Mouse (Mus musculus) lung, adult 18-20 months (tissue): ENCODE measurements around the gene Prlh.
A peak's percentile ranks its signal among the peaks of the same experiment; 100 is the strongest.

ENCODE experiments used
- DNase-seq, 2 experiments: peaks; one replicate each; pipeline ENCODE4 v3.0.0; 2022; ENCODE audit warnings: mixed read lengths in 2 of 2

Gene Prlh

DNA sequence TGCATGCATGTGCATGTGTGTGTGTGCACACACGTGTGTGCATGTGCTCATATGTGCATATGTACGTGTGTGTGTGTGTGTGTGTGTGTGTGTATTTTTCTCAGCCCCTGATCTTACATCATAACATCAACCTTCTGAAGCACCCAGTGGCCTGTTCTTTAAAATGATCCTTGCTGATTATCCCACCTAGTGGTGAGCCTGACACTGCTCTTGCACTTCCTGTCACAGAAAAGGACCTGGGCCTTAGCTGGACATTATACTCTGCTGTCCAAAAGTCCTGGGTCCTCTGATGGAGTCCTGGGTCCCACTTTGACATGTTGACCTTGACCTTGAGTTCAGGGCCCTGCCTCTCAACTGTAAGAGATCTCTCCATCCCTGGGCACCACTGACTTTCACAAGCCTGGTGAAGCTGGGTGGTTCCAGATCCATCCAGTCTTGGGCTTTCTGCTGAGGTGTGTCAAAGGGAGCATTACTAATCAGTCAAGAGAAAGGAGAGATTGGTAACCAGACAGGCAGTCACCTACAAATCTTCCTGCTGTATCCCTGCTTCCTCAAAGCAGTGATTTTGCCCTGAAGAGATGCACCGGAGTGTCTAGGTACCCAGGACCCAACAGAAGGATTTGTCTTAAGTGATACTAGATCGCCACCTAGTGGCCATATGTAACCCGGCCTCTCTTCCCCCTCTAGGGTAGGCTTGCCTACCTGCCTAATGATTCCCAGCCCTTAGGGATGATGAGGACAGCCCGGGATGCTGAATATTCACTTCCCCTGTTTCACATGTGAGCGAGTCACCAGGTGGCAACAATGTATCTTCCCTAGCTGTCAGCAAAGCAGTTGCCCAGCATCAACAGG, 3.6 kb downstream of the Prlh start:
- peak; percentile 50 to 68 for DNase-seq

DNA sequence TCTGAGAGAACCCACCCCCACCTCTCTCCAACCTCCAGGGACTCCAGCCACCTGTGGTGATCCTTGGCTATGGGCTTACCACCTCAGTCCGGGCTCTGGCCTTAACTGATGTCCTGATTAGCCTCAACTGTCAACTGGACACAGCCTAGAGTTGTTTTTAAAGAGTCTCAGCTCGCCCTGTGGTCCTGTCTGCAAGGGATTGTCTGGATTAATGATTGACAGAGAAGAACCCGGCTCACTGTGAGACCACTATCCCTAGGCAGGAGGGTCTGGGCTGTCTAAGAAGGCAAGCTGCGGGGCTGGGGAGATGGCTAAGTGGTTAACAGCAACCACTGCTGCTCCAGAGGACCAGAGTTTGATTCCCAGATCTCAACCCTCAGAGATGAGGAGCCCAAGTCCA, 9.6 kb downstream of the Prlh start:
- DNase-seq, result no peak

DNA sequence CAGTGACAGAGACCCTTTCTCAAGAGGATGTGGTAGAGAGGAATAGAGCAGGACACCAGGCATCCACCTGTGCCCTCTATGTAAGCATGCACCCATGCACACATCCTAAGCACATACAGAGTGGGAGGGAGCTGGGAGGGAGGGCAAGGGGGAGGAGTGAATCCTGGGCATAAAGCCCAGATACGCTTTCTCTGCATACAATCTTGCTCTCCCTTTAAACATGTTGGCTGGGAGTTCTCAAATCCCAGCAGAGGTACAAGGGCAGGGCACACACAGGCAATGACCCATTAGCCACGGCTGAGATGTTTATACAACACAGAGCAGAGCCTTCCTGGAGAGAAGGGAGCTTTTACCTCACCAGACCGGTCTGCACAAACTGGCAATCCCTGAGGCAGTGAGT, 10.1 kb downstream of the Prlh start:
- DNase-seq, result peak in 1 of 2 experiments; percentile 48

DNA sequence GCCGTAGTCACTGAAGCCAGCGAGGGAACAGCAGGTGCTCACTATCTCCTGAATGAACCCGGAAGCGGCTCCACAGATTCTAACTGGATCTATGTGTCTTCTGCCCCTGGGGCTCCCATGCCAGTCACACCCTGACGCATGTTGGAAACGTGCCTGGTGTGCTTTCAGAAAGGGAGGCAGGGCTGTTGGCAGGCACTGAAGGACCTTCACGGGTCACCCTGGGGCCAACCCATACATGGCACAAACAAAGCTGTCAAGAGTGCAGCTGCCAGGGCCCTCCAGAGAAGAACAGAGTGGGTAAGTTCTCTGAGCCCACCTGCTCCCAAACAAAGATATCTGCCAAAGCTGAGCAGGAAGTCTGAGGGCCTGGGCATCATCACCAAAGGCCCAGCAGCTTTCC, 14.7 kb downstream of the Prlh start:
- DNase-seq, result peak; percentile 81 to 90

DNA sequence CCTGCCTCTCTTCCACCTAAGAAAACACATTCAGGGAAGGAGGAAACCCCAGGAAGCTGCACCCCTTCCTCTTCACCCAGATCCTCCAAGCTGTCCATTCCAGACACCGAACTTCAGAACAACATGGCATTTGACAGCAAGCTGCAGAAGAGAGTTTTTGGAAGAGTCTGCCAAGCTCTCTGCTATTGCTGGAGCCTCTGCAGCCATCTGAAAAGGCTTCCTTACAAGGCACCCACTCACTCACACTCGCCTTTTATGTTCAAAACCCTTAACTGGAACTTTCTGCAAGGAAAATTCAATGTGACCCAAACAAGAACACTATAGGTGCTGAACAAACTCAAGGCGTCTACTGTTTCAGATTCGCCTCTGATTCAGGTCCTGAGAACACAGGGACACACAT, 15.7 kb downstream of the Prlh start:
- DNase-seq, result no peak

DNA sequence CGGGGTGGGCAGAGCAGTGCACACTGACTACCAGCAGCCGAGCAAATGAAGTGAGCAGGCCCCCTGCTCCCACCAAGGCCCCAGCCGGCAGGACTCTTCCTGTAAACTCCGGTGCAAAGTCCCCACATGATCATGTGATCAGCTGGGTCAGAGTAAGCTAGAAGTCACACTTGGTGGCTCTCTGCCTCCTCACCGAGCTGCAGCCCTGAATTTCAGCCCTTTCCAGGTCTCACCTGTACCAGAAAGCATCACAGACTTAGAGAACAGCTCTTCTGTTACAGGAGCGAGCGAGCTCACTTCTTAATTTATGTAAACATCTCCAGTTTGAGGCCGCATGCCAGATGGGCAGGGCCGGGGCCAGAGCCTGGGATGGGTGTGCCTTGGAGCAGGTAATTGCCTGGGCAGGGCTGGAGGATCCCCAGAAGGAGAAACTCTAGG, 16.5 kb downstream of the Prlh start, which contains the start of gene Rab17:
TSS of gene Rab17 (minus strand) at position 315 of the 438 bp plus-strand sequence.
- DNase-seq, result peak; percentile 87 to 92

DNA sequence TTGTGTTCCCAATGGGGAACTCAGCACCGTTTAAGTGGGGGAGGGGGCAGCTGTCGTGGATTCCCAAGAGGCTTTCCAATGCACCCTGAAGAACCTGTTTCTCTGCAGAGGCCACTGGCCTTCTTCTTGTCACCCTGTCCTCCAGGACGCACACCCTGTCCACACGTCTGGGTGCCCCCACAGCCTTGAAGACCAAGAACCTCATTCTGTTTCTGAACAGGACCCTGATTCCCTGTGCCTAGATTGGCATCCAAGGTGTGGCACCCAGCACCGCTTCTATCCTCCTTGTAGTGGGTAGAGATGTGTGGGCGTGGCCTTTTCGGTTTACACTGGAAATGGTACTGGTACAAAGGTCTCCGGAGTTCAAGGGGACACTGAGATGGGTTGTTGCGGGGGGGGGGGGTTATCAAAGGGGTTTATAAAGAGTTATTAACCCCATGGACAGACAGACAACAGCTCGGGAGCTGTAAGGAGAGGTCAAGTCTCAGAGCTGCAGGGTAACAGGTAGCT, 17.0 kb downstream of the Prlh start:
- DNase-seq, result peak in 1 of 2 experiments; percentile 41

DNA sequence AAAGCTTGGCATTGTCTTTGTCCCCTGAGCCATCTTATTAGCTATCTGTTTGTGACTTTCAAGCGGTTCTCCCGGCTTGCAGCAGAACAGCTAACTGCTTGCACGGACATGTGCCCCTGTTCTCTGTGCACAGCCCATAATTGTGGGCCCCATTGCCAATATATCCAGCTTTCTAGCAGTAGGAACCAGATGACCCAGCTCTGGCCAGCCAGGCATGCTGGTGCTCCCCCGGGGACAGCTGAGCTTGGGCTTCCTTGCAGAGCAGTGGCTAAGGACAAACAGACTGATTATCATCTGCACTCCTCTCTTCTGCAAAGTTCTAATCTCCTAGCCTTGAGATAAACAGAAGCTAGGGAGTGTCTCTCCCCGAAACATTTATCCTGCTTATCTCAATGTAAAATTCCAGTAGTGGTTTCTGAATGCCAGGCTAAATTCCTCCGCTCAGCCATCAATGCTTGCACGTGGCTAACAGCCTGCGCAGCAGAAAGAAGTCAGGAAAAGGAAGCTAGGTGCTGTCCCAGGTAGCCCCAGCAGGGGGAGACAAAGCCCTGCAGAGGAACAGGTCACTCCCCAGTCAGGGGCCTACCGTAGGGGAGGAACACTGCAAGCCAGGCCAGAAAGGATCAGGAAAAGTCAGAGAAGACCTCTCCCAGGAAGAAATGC, 20.1 kb downstream of the Prlh start:
- peak; percentile 92 to 94 for DNase-seq

DNA sequence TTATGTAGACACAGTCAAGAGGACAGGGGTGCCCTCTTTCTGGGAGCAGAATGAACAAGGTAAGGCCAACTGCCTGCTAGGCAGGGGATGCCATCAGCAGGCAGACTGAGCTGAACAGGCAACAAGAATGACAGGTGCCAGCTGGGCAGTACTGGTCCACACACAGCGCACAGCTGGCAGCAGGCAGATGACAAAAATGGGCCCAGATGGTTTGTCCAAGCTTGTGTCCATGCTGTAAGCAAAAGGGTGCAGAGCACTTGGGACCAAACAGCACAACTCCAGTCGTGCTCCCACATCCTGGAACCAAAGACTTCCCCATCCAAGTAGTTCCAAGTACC, 20.6 kb downstream of the Prlh start:
- no peak for DNase-seq

DNA sequence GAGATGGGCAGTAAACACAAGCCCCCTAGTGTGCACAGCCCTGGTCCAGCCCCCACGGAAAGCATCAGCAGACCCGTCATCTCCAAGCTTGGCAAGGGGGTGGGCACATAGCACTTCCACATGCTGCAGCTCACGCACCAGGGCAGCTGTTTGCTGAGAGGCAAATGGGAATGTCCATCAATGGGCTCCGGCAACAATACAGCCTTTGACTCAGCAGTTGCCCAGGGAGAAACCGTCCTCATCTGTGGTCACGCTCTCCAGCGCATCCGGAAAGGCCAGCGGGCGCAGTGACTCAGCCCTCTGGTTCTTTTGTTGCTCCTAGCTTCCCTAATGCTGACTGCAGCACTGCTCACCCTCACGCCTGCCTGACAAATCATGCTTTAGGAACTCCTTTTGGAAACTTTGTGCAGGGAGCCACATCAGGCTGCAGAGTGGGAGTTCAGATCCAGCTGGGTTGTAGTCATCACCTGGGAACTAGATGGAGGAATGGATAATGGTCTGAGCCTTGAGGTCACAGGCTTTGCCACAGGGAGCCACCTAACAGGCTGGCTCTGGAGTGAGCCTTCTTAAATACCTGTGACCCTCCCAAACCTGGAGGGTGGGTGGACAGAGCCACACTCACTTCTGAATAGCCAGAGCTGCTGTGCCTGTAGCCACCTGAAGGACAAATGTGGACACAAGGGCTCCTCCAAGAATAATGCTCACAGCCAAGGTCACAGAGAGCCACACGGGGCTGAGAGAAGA, 22.2 kb downstream of the Prlh start:
- DNase-seq, result peak; percentile 40 to 47

DNA sequence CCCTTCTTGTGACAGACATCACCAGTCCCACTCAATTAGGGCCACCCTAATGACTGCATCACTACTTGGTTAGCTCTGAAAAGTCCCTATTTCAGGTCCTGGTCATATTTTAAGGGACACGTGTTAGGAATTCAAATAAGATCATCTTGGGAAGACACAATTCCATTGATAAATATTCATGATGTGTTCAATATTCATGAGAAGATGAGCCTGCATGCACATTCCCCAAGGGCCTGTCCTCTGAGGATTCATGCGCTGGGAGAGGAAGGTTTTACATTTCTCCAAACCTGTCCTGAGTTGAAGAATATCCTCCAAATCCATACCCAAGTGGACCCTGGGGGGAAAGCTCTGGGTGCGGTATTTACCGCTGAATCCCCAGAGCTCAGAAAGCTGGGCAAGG, 23.1 kb downstream of the Prlh start:
- no peak for DNase-seq

DNA sequence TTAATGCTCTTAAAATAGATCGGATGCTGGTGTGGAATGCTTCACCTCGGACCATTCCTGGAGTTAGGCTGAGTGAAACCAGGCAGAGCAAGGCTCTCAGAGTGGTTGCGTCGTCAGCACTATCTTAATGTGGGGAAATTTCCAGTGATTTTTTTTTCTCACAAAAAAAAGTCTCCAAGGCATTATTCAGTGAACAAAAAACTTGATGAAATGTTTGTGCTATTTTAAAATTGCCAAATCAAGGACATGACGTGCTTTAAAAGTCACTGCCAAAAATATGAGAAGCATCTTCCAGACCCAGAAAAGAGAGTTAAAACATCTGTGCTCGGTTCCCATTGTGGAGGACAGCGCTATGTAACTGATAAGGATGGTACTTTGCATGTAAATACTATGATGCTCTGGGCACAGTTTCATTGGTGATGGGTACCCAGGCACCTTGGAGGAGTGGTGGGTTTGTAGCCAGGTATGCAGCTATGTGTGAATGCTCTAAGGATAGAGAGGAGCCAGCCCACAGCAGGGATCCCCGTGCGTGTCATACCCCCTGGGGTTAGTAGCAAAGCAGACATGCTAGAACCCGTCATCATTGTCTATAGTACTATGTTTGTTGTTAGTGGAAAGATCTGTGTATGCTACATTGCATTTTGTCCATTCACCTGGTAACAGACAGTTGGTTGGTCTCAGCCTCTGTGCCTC, 27.9 kb downstream of the Prlh start:
- no peak for DNase-seq

DNA sequence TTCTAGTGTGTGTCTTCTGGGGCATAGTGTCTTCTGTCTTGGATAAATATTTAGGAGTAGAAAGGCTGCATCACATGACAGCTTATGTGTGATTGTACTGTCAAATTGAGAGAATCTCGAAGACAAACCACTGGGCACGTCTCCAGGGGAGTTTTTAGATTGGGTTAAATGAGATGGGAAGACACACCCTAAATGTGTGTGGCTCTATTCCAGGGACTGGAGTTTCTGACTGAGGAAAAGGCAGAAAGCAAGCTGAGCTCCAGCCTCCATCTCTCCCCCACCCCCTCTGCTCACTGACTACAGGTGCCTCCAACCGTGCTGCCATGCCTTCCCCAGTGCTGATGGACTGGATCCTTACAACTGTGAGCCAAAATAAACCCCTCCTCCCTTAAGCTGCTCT, 28.4 kb downstream of the Prlh start:
- DNase-seq, result no peak

DNA sequence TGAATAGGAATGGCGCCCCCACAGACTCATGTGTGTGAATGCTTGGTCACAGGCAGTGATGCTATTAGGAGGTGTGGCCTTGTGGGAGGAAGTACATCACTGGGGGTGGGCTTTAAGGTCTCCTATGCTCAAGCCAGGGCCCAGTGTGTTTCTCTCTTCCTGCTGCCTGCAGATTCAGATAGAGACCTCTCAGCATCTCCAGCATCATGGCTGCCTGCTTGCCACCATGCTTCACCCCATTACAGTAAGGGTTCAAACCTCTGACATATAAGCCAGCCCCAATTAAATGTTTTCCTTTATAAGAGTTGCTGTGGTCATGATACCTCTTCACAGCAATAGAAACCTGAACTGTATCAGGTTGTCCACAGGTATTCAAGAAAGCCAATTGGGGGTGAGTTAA, 43.0 kb downstream of the Prlh start:
- no peak for DNase-seq

DNA sequence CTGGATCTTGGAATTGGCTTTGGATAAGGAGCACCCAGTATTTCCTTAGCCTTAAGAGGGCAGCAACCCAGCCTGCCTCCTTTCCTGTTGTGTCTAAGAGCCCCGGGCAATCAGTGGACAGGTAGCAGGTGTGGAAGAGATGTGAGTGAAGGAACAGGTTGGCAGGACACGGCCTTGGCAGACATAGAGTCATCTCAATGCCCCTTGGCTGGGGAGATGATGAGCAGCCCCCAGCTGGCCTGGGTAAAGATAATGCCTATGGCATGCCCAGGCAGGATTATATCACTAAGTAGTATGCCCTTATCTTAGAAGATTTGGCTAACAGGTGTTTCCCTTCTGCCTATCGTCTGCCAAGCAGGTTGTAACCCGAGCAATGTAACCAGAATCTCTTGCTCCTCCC, 44.2 kb downstream of the Prlh start:
- no peak for DNase-seq

DNA sequence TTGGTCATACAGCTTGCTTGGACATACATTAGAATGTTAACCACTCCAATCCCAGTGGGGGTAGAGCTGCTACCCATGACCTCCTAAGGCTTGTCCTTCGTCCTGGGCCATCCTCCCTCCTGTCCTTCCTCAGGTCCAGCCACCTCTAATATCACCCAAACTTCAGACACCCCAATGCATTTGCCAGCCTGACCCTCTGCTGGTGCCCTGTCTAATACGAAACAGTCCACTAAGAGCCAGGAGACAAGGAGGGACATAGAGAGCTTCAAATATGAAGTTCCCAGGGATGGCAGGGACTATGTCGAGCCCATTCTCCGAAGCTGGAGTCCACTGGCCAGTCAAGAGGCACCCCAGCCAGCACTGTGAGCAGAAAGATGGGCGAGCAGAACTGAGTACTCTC, 44.7 kb downstream of the Prlh start:
- no peak for DNase-seq

DNA sequence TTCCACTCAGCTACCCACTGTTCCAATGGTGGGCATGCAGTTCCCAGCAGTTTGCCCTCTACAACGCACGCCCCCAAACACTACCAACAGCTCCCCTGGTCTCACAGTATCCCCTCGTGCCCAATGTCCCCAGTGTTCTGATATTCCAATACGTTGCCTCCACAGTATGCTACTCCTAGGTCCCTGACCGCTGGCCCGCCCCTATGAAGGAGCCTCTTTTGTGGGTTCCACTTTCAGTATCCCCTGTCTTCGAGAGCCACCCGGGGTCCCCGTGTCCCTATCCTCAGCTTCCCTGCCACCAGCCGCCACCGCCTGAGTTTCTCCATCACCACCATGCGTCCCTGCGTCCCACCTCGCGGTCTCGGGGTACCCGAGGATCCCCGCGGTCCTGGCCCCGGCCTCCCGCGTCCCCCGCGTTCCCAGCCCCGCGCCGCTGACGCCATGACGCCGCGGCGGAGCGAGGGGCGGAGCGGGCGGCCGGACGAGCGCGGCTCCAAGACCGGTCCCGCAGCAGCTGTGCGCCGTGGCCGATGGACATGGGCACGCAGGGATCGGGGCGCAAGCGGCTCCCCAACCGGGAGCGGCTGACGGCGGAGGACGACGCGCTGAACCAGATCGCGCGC, 45.5 kb downstream of the Prlh start, which contains the start of gene Lrrfip1:
TSS of gene Lrrfip1 (plus strand) at position 470 of the 623 bp plus-strand sequence.
- peak; percentile 47 to 49 for DNase-seq

DNA sequence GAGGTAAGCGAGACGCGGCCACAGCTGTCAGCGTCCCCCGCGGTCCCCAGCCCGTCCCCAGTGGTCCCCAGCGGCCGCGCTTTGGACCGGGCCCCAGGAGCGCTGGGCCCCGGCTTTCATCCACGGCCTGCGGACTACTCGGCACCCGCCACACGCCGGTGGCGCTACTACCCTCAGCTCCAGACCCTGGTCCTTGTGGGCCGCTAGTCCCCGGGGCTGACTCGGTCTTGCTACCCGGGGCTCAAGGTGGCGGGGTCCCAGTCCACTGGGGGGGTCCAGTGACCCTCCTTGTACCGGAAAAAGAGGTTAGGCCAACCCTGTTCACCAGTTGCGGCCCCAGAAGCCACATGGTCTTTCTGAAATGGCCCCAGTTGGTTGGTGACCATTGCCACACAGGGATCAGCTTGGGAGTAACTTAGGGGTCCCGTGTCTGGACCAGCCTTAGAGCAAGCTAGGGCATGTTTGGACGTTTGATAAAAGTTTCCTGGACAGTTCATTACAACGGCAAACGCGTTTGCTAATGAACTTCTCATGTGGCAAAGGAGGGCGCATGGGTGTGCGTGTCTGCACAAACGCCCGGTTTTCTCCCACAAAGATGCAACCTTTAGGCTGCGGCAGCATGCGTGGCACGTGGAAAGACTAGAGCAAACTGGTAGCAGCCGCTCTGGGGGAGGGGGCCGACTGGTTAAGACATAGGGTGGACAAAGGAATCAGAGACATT, 46.1 kb downstream of the Prlh start:
- no peak for DNase-seq

DNA sequence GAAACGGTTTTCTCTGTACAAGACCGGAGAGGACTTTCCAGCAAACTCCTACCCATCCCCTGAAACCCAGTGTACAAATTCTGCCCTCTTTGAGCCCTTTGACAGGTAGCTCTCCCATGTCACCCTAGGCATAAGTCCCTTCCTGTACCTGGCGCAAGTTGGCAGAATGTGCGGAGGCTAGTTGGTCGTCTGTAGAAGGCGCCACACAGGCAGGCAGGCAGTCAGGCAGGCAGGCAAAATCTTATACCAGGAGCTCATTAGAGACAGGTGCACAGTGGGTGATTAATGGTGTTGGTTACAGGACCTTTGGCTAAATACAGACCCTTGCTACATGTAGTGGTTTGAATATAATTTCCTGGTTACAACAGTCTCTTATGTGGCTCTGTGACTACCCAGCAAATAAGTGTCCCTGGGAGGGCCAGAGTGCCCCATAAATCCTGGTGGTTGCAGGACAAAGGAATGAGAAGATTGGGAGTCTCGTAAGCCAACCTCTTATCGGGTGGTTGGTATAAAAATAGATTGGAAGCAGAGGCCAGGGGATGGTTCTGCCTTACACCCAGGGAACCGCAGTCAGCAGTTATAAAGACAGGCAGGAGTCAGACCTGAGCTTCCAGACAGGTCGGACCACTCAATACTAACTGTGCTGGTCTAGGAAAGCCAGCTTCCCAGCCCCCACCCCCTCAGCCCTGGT, 47.1 kb downstream of the Prlh start:
- no peak for DNase-seq

DNA sequence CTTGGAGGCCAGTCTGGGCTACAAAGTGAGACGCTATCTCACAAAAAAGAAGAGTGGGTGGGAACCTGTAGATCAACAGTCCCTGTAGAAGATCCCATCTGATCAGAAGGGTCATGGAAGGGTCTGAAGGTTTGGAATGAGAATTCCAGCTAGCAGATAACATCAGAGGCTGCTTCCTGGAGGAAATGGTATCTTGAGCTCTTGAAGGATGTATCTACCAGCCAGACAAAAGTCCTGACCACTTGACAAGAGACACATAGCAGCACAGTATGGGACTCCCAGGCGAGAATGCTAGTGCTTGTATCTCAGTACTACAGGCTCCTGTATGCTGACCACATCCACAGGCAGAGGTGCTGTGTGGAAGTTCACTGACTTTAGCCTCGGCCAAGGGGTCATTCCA, 48.2 kb downstream of the Prlh start:
- no peak for DNase-seq
